Mouse (Mus musculus): Measurements from ENCODE around the gene Hist1h1b.

DNA sequence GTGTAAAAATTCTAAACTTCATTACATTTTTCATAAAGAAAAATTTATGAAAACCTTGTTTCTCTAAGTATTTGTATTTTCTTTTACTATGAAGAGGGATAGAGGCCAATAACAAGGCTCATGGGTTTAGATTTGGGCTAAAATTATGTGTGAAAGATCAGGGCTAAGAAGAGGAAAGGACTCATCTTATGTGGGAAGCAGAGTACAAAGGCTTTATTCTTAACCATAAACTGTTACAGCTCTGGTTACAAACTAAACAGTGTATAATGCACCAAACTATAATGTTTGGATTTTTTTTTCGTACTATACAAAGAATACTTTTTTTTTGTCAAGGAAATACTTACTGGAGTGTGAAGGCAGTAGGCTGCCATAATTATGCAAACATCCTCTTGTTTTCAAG is 24.7 kb downstream of the Hist1h1b start:
- TF ChIP-seq CTCF (IDR thresholded peaks at IDR 0.05; ENCODE audit: control insufficient read depth, insufficient read depth, insufficient read length) (no peak), CEBPB (IDR thresholded peaks at IDR 0.05; ENCODE audit: low read depth) (no peak)

Data from C2C12 (cell line).